Mouse (Mus musculus): ENCODE measurements around the gene Tmem256.

GRCm38 (mm10) chr11:69804972-69805909 is 33.1 kb upstream of the Tmem256 start, which contains the start of gene Tmem102:
- TF ChIP-seq CTCF (IDR thresholded peaks at IDR 0.05; ENCODE audit: low read depth) (no peak), EP300 (IDR thresholded peaks at IDR 0.05; ENCODE audit: low read depth) (no peak)

All from heart, postnatal 0 days (tissue).